Mouse (Mus musculus) G1E (cell line): ENCODE measurements around the gene Rnf146. TPM values are rescaled to one million over a fixed set of nuclear protein-coding genes. Genes with fewer than 3 reads are reported as not detected.

ENCODE experiments used
- ATAC-seq: 2 replicates; pipeline ENCODE4 v1.8.0; 2016; ENCODE audit warnings: mild to moderate bottlenecking; ENCODE audit not compliant: insufficient number of reproducible peaks, poor library complexity, low FRiP score, severe bottlenecking; ENCODE audit errors: extremely low read depth
- DNase-seq: peaks from one replicate; pipeline ENCODE4 v3.0.0; 2012; ENCODE audit warnings: low spot score
- H3K27me3 ChIP-seq: 2 replicates; pipeline ENCODE4 v1.6.1; 2012; ENCODE audit warnings: mild to moderate bottlenecking, low read length, inconsistent platforms; ENCODE audit not compliant: insufficient read depth
- H3K36me3 ChIP-seq: replicated peaks from 2 replicates; pipeline ENCODE3; 2012; ENCODE audit warnings: mild to moderate bottlenecking, inconsistent platforms
- H3K4me1 ChIP-seq: 2 replicates; pipeline ENCODE4 v1.6.1; 2012; ENCODE audit warnings: low read depth, low read length, inconsistent platforms, mixed read lengths; ENCODE audit not compliant: insufficient read depth
- H3K4me3 ChIP-seq: 2 replicates; pipeline ENCODE4 v1.5.1; 2012; ENCODE audit warnings: low read depth, mild to moderate bottlenecking, inconsistent platforms, low read length, moderate library complexity, mixed read lengths
- H3K9me3 ChIP-seq: replicated peaks from 2 replicates; pipeline ENCODE4 v1.6.1; 2012; ENCODE audit warnings: inconsistent platforms
- CTCF ChIP-seq: IDR thresholded peaks from 2 replicates; pipeline ENCODE4 v1.5.1; 2012; ENCODE audit warnings: low read depth, low read length, inconsistent platforms, mixed read lengths
- GATA1 ChIP-seq: IDR thresholded peaks from 2 replicates; pipeline ENCODE4 v1.6.1; 2012; ENCODE audit warnings: borderline replicate concordance, low read length, inconsistent platforms, mixed read lengths
- GATA2 ChIP-seq: IDR thresholded peaks from 2 replicates; pipeline ENCODE4 v1.6.1; 2012; ENCODE audit warnings: low read depth, low read length, inconsistent platforms, borderline replicate concordance
- POLR2AphosphoS5 ChIP-seq: IDR thresholded peaks from 2 replicates; pipeline ENCODE4 v1.6.1; 2012; ENCODE audit warnings: low read depth, low read length, inconsistent platforms; ENCODE audit not compliant: insufficient replicate concordance
- TAL1 ChIP-seq: conservative IDR thresholded peaks from 2 replicates; pipeline ENCODE4 v1.6.1; 2012; ENCODE audit warnings: low read depth, low read length, inconsistent platforms, mixed read lengths
- polyA plus RNA-seq: library from polyadenylated mRNA; stranded (reverse); fragments of >175 nt; gene quantifications from 2 replicates; pipeline ENCODE4 v1.2.3, GENCODE M21; 2012
- total RNA-seq, 2 experiments: library from RNA; stranded (forward) in 1 of 2; stranded (reverse) in 1 of 2; fragments of 200-1000 nt in 1 of 2; fragments of >200 nt in 1 of 2; fragmentation: Nextera tagmentation in 1 of 2; gene quantifications; 2 replicates each; pipeline ENCODE4 v1.2.3; 2014 to 2017

The Rnf146 gene
- total and polyA plus RNA-seq, 3 experiments, result 7.0 to 63.8 (median 52.1) TPM

DNA sequence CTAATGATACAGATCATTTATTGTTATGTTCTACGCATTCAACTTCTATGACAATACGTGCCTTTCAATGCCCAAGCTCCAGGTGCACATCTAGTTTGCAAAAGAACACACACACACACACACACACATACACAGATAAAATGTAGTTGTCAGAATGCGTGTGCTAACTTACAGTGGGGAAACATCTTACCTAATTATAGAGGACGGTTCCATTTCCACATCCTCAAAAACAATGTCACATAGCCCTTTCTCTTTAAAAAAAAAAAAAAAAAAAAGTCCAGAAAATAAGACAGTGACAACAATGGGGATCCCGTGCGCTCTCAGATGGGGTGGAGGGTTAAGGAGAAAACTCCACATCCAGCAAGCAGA lies 1.2 kb downstream of the Rnf146 start:
- no peak for DNase-seq
- peak overlapping the region; percentile 89 for H3K4me3 ChIP-seq
- TF ChIP-seq POLR2AphosphoS5, result no peak
- no peak for TF ChIP-seq CTCF
- TF ChIP-seq TAL1, result no peak
- TF ChIP-seq GATA2, result no peak
- no peak for TF ChIP-seq GATA1
- H3K36me3 ChIP-seq, result peaks cover 13% of the 10 kb centered on the region
- H3K4me1 ChIP-seq, result peaks cover 25% of the 10 kb centered on the region
- peak; percentile 17; the same call in 1 of the 2 replicates for ATAC-seq
- H3K9me3 ChIP-seq, result no peaks in the 10 kb centered on the region
- H3K27me3 ChIP-seq, result no peaks in the 10 kb centered on the region

DNA sequence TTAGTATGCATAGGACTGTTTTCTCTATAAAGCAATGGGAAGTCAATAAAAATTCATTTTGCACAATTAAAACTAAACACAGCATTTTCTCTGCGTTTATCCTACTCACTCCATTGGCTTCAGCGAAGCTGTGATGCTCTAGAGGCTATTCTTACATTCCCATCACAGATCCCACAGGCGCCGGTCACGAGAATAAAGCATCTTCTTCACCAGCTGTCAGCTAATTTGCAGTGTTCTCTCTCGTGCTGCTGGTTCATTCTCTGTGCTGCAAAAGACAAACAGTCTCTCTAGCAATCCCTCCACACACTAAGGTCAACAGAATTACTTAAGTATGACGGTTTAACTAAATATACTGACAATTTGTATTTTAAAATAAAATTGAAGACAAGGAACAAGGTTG lies 8.1 kb downstream of the Rnf146 start:
- Histone ChIP-seq H3K4me3 (no peak overlapping the region), H3K9me3 (no peaks in the 10 kb centered on the region), H3K36me3 (peaks cover 42% of the 10 kb centered on the region), H3K4me1 (peaks cover 11% of the 10 kb centered on the region), H3K27me3 (no peaks in the 10 kb centered on the region)
- no peak for ATAC-seq
- no peak for DNase-seq
- TF ChIP-seq GATA1 (no peak), TAL1 (no peak), GATA2 (no peak), CTCF (no peak), POLR2AphosphoS5 (no peak)

DNA sequence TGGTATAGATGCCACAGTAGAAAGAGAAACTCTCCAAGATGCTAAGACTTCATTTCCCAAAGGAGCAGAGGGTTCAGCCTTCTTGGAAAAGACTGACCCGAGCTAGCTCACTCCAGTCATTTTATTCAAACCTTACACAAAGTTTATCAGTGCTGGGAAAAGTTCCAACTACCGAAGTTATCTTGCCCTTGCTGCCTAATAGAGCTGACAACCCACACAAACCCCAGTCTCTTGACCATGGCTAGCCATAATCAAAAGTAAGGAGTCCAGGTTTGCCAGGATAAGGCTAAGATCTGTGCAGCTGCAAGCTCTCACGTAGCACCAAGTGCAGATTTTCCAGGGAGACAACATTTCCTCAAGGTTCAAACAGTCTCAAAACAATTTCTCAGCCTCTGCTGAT lies 9.7 kb downstream of the Rnf146 start:
- Histone ChIP-seq H3K9me3 (no peaks in the 10 kb centered on the region), H3K4me1 (peaks cover 8% of the 10 kb centered on the region), H3K4me3 (no peak overlapping the region), H3K36me3 (peaks cover 47% of the 10 kb centered on the region), H3K27me3 (no peaks in the 10 kb centered on the region)
- DNase-seq (no peak), ATAC-seq (no peak)
- TF ChIP-seq POLR2AphosphoS5 (no peak), CTCF (no peak)

DNA sequence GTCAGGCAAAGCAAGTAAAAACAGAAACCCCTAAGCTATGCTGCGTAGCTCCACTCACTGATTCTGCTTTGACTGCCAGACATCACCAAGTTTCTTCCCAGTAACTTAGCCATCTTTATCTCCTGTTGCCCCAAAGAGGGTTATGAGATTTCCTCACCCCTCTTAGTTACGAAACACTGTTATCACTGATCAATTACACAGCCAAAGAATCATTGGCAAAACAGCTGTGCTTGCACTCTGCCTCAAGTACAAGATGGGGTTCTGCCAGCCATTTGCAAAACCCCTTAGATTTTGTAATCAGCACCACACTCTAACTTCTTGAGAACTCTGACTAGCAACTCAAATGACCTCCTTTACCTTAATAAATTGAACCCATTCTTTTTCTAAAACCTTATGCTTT lies 10.8 kb downstream of the Rnf146 start:
- TF ChIP-seq GATA2, result no peak
- no peak for TF ChIP-seq GATA1
- no peak for TF ChIP-seq TAL1
- TF ChIP-seq POLR2AphosphoS5, result no peak
- no peak for TF ChIP-seq CTCF
- Histone ChIP-seq H3K4me3 (no peak overlapping the region), H3K9me3 (no peaks in the 10 kb centered on the region), H3K4me1 (no peaks in the 10 kb centered on the region), H3K36me3 (peaks cover 48% of the 10 kb centered on the region), H3K27me3 (no peaks in the 10 kb centered on the region)
- DNase-seq (no peak), ATAC-seq (no peak)

DNA sequence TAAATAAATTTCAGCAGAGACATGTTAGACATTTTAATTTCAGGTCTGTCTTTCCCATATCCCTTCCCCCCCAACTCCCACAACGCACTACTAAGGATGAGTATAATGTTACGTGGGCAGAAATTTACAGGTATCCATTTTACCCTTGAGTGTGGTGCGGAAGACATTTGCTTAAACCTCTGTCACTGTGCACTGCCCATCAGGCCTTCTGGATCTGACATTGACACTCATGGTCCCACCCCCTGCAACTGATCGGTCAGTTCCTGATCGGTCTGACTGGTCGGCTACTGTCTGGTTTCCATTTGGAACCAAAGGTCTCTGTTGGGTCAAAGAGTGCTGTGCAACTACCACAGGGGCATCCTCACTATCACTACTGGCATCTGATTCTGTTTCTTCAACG lies 15.6 kb downstream of the Rnf146 start:
- DNase-seq (no peak), ATAC-seq (no peak)
- Histone ChIP-seq H3K36me3 (peaks cover 58% of the 10 kb centered on the region), H3K4me3 (no peak overlapping the region), H3K4me1 (no peaks in the 10 kb centered on the region), H3K9me3 (no peaks in the 10 kb centered on the region), H3K27me3 (no peaks in the 10 kb centered on the region)
- no peak for TF ChIP-seq TAL1
- no peak for TF ChIP-seq POLR2AphosphoS5
- TF ChIP-seq GATA1, result no peak
- no peak for TF ChIP-seq GATA2
- no peak for TF ChIP-seq CTCF

DNA sequence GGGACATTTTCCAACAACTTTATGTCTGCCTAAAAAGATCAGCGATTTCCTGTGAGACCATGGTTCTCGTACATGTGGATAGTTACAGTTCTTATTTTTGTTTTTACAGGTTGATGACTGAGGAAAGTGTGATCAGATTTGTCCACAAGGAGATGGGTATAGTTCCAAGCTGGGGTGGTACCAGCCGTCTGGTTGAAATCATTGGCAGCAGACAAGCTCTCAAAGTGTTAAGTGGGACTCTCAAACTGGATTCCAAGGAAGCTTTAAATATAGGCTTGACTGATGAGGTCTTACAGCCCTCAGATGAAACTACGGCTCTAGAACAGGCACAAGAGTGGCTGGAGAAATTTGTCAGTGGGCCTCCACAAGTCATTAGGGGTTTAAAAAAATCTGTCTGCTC lies 18.0 kb downstream of the Rnf146 start:
- no peak for DNase-seq
- no peak for TF ChIP-seq POLR2AphosphoS5
- no peak for TF ChIP-seq CTCF
- TF ChIP-seq GATA2, result no peak
- no peak for TF ChIP-seq GATA1
- TF ChIP-seq TAL1, result no peak
- no peak overlapping the region for H3K4me3 ChIP-seq
- peaks cover 57% of the 10 kb centered on the region for H3K36me3 ChIP-seq
- no peaks in the 10 kb centered on the region for H3K9me3 ChIP-seq
- no peak for ATAC-seq
- H3K4me1 ChIP-seq, result no peaks in the 10 kb centered on the region
- H3K27me3 ChIP-seq, result no peaks in the 10 kb centered on the region
